In the genomic region with DNA sequence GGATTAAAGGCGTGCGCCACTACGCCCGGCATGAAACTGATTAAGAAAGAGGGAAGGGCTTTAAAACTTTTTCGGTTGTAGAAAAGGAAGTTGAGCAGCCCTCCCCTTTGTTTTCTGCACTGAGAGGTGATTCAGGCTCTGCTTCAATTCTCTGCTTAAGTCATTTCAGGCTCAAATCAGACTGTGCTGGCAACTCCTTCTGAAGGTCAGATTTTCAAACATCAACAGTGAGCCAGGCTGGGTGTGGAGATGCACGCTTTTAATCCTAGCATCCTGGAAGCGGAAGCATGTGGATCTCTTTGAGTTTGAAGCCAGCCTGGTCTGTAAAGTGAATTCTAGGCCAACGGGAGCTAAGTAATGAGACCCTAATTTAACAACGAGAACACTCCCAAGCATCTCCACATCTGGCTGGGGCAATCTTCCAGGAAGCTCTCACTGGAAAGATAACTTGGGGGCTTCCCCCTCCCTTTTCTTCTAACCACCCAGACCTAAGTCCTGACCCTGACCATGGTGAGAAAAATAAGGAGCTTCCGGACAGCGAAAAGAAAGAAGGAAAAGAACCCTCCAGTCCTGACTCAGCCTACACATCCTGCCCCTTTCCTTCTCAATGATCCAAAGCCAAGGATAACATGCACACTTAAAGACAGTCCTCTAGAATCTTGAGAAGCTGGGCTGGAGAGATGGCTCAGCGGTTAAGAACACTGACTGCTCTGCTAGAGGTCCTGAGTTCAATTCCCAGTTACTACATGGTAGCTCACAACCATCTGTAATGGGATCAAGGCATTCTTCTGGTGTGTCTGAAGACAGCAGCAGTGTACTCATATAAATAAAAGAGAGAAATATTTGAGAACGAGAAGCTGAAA, we compare ENCODE assay signal across 23 mouse cellular contexts. TPM values are rescaled to one million over a fixed set of nuclear protein-coding genes. Genes with fewer than 3 reads are reported as not detected.
A peak's percentile ranks its signal among the peaks of the same experiment; 100 is the strongest.
DNase-seq lines count a peak whose midpoint lies in the region; ATAC-seq and TF ChIP-seq lines count a peak whose summit lies in the region.
"Had no signal": no experiment of that assay in that cellular context is flagged by ENCODE, and none has a peak within 500 bp of the region (broad histone marks: within the 10 kb centered on the region; RNA-seq: fewer than 3 reads in every experiment).

No protein-coding gene starts in this region.

- peak overlapping the region; percentile 67 for H3K4me2 ChIP-seq in liver, embryonic 12.5 days
- no peak overlapping the region for H3K4me2 ChIP-seq in hindbrain, postnatal 0 days (ENCODE audit: low read depth, low read length)
- H3K4me2 ChIP-seq: heart, embryonic 12.5 days; hindbrain, embryonic 13.5 days; intestine, embryonic 15.5 days; midbrain, embryonic 11.5 days; neural tube, embryonic 13.5 days had no signal

- DNase-seq in 416B (ENCODE audit: low read depth) (peak; percentile 60), A20 (ENCODE audit: low read depth, low spot score) (peak; percentile 32)
- no peak for DNase-seq in hindbrain, postnatal 0 days (ENCODE audit: low spot score)
- no peak for DNase-seq in urinary bladder, postnatal 4 days (ENCODE audit: low spot score in 2 of 2)
- no peak for DNase-seq in c-Kit-positive CD71-positive TER-119-positive erythroid progenitor cells, embryonic 14.5 days (ENCODE audit: low spot score)
- DNase-seq: adrenal gland, postnatal 36 days; cerebellum, adult 8-10 months; heart, postnatal 14 days; lung, adult 2 months; lung, postnatal 36 days; right cerebral cortex, adult 18-20 months had no signal

- no peaks in the 10 kb centered on the region for H3K9me3 ChIP-seq in liver, embryonic 12.5 days (replicated peaks)
- H3K9me3 ChIP-seq in hindbrain, postnatal 0 days (ENCODE audit: low read length): no peaks in the 10 kb centered on the region
- H3K9me3 ChIP-seq: G1E; heart, embryonic 12.5 days; hindbrain, embryonic 13.5 days; intestine, embryonic 15.5 days; limb, embryonic 10.5 days; neural tube, embryonic 13.5 days had no signal

- no peak for TF ChIP-seq CTCF in hindbrain, postnatal 0 days (IDR thresholded peaks at IDR 0.05; ENCODE audit: low read depth)

- no peaks in the 10 kb centered on the region for H3K36me3 ChIP-seq in liver, embryonic 12.5 days
- no peaks in the 10 kb centered on the region for H3K36me3 ChIP-seq in hindbrain, postnatal 0 days (ENCODE audit: insufficient read depth, low read length)
- H3K36me3 ChIP-seq: G1E; heart, embryonic 12.5 days; hindbrain, embryonic 13.5 days; intestine, embryonic 15.5 days; limb, embryonic 10.5 days; neural tube, embryonic 13.5 days had no signal

- H3K4me3 ChIP-seq in liver, embryonic 12.5 days: peak overlapping the region; percentile 16; the same call in 1 of the 2 replicates
- no peak overlapping the region for H3K4me3 ChIP-seq in hindbrain, postnatal 0 days (ENCODE audit: low read length)
- H3K4me3 ChIP-seq: heart, embryonic 12.5 days; hindbrain, embryonic 13.5 days; intestine, embryonic 15.5 days; layer of hippocampus, adult 2 months; limb, embryonic 10.5 days; neural tube, embryonic 13.5 days had no signal

- H3K27me3 ChIP-seq in liver, embryonic 12.5 days (replicated peaks): no peaks in the 10 kb centered on the region
- no peaks in the 10 kb centered on the region for H3K27me3 ChIP-seq in hindbrain, postnatal 0 days (ENCODE audit: insufficient read depth, low read length)
- H3K27me3 ChIP-seq: heart, embryonic 12.5 days; hindbrain, embryonic 13.5 days; intestine, embryonic 15.5 days; neural tube, embryonic 13.5 days had no signal

- peak overlapping the region; percentile 49 for H3K9ac ChIP-seq in liver, embryonic 12.5 days
- H3K9ac ChIP-seq in hindbrain, postnatal 0 days (replicated peaks; ENCODE audit: low read length): no peak overlapping the region
- H3K9ac ChIP-seq: heart, embryonic 12.5 days; hindbrain, embryonic 13.5 days; intestine, embryonic 15.5 days; neural tube, embryonic 13.5 days had no signal

- 45% methylated on average over 13 of the region's 13 CpGs for WGBS in liver, embryonic 12.5 days (ENCODE audit: insufficient replicate concordance)
- WGBS in hindbrain, postnatal 0 days: 92% methylated on average over 13 of the region's 13 CpGs

- ATAC-seq in liver, embryonic 12.5 days: no peak
- peak; percentile 20 for ATAC-seq in megakaryocyte, adult 5-6 weeks (ENCODE audit: poor library complexity, severe bottlenecking)
- ATAC-seq in hindbrain, postnatal 0 days: no peak
- ATAC-seq: forebrain, embryonic 16.5 days; intestine, embryonic 15.5 days had no signal

- H3K4me1 ChIP-seq in liver, embryonic 12.5 days: peaks cover 99% of the 10 kb centered on the region
- H3K4me1 ChIP-seq in hindbrain, postnatal 0 days (ENCODE audit: insufficient read depth, low read length): no peaks in the 10 kb centered on the region
- H3K4me1 ChIP-seq: hindbrain, embryonic 13.5 days; neural tube, embryonic 13.5 days had no signal

- H3K27ac ChIP-seq in liver, embryonic 12.5 days: peak overlapping the region; percentile 96
- no peak overlapping the region for H3K27ac ChIP-seq in hindbrain, postnatal 0 days
- H3K27ac ChIP-seq: hindbrain, embryonic 13.5 days; intestine, embryonic 15.5 days; layer of hippocampus, adult 2 months; limb, embryonic 10.5 days; neural tube, embryonic 13.5 days; stomach, postnatal 0 days had no signal

RNA-seq across cellular contexts. Expression of gene Aqp9, which starts 7.4 kb away (rescaled TPM):
- 10.1 and 10.3 TPM in 2 replicates for polyA plus RNA-seq in liver, embryonic 12.5 days (2016; fragmentation: Nextera tagmentation; extraction: Ambion mirVana)
- 12.4 and 15.5 TPM in 2 replicates for total RNA-seq in megakaryocyte, adult 5-6 weeks (2015)
- 13.0 and 16.7 TPM in 2 replicates for total RNA-seq in megakaryocyte, adult 5-6 weeks (2017)
- 0.37 and 0.93 TPM in 2 replicates for total RNA-seq in hindbrain, postnatal 0 days (2014; rRNA removed)
- 2.5 and 3.0 TPM in 2 replicates for polyA plus RNA-seq in hindbrain, postnatal 0 days (2015; fragmentation: Nextera tagmentation; extraction: Ambion mirVana)

RNA-seq across cellular contexts. Expression of gene Aldh1a2, which starts 54.5 kb away (rescaled TPM):
- 6.2 and 6.7 TPM in 2 replicates for polyA plus RNA-seq in liver, embryonic 12.5 days (2016; fragmentation: Nextera tagmentation; extraction: Ambion mirVana)
- 0.11 TPM in 1 of 2 replicates, not detected in the other for total RNA-seq in megakaryocyte, adult 5-6 weeks (2015)
- 0.08 and 0.11 TPM in 2 replicates for total RNA-seq in megakaryocyte, adult 5-6 weeks (2017)
- 15.5 and 20.4 TPM in 2 replicates for total RNA-seq in hindbrain, postnatal 0 days (2014; rRNA removed)
- polyA plus RNA-seq in hindbrain, postnatal 0 days (2015; fragmentation: Nextera tagmentation; extraction: Ambion mirVana): 30.1 and 31.4 TPM in 2 replicates
- total RNA-seq: G1E had no signal
- polyA plus RNA-seq: G1E had no signal

Comparison
In these comparisons a context has a peak if more than half of its experiments do, and no peak if none do; other contexts are left out.
1. DNase-seq: peak in 416B (single experiment) and A20 (single experiment); none in hindbrain, postnatal 0 days (single experiment), urinary bladder, postnatal 4 days (0 of 2) and c-Kit-positive CD71-positive TER-119-positive erythroid progenitor cells, embryonic 14.5 days (single experiment).
2. RNA of gene Aldh1a2, which starts 54.5 kb away (total RNA-seq): 15.5 to 20.4 TPM in hindbrain, postnatal 0 days; 0.08 to 0.11 TPM in megakaryocyte, adult 5-6 weeks; every median in the first group is over 10 times any median in the second.